Mouse (Mus musculus) kidney, embryonic 15.5 days (tissue): ENCODE data around the gene Ppef1. TPM values are rescaled to one million over a fixed set of nuclear protein-coding genes. Genes with fewer than 3 reads are reported as not detected.
"Not testable (repeated sequence)": the region's sequence is repeated elsewhere in the genome, so short reads cannot be mapped to it uniquely, and the experiment has no call there.

Experiments
- ATAC-seq: fragments of 200-750 bp; cut with Nextera tagmentation; replicated peaks from 2 replicates; pipeline ENCODE4 v1.8.0; 2017; ENCODE audit warnings: moderate TSS enrichment; ENCODE audit not compliant: low FRiP score
- H3K27ac ChIP-seq: fragments of 300-500 bp; sonication (generic); 2 replicates; pipeline ENCODE4 v1.5.1; 2015; ENCODE audit warnings: mild to moderate bottlenecking, inconsistent platforms
- H3K27me3 ChIP-seq: fragments of 300-500 bp; sonication (generic); 2 replicates; pipeline ENCODE4 v1.6.1; 2015; ENCODE audit warnings: inconsistent platforms
- H3K36me3 ChIP-seq: fragments of 300-500 bp; sonication (generic); 2 replicates; pipeline ENCODE4 v1.6.1; 2015; ENCODE audit warnings: inconsistent platforms
- H3K4me1 ChIP-seq: fragments of 300-500 bp; sonication (generic); 2 replicates; pipeline ENCODE4 v1.6.1; 2015; ENCODE audit warnings: inconsistent platforms
- H3K4me2 ChIP-seq: fragments of 300-500 bp; sonication (generic); 2 replicates; pipeline ENCODE4 v1.6.1; 2015; ENCODE audit warnings: moderate library complexity, mild to moderate bottlenecking, inconsistent platforms
- H3K4me3 ChIP-seq: fragments of 300-500 bp; sonication (generic); replicated peaks from 2 replicates; pipeline ENCODE4 v1.5.1; 2015; ENCODE audit warnings: mild to moderate bottlenecking, inconsistent platforms
- H3K9ac ChIP-seq: fragments of 300-500 bp; sonication (generic); 2 replicates; pipeline ENCODE4 v1.6.1; 2015; ENCODE audit warnings: mild to moderate bottlenecking, inconsistent platforms
- H3K9me3 ChIP-seq: fragments of 300-500 bp; sonication (generic); replicated peaks from 2 replicates; pipeline ENCODE4 v1.6.1; 2016; ENCODE audit warnings: inconsistent platforms
- WGBS: fragments of 180-500 bp; shearing (Covaris S2); methylation state at CpG from one replicate; pipeline ENCODE4 v1.1.7; 2015; ENCODE audit warnings: mixed read lengths; 5-methylcytosine and 5-hydroxymethylcytosine counted together
- polyA plus RNA-seq: library from polyadenylated mRNA; unstranded; fragments of >200 nt; fragmentation: Nextera tagmentation; extraction: Ambion mirVana; gene quantifications from 2 replicates; pipeline ENCODE4 v1.2.1, GENCODE M21; 2015

Ppef1 gene
- polyA plus RNA-seq: not detected in 2 replicates

GRCm38 (mm10) chrX:160735650-160736049 lies at the start of gene Ppef1:
Gene Ppef1, minus strand, starts transcription at chrX:160735765.
- no peaks in the 10 kb centered on the region for H3K9me3 ChIP-seq
- no peaks in the 10 kb centered on the region for H3K36me3 ChIP-seq
- no peaks in the 10 kb centered on the region for H3K4me1 ChIP-seq
- ATAC-seq: no peak
- WGBS: 80% methylated on average over 5 of the region's 5 CpGs
- no peak within 1 kb of the TSS for H3K9ac ChIP-seq
- H3K27ac ChIP-seq: no peak within 1 kb of the TSS
- no peak within 1 kb of the TSS for H3K4me2 ChIP-seq
- no peak within 1 kb of the TSS for H3K4me3 ChIP-seq
- peaks cover 24% of the 10 kb centered on the region for H3K27me3 ChIP-seq

- Histone ChIP-seq H3K27me3 (peaks cover 26% of the 10 kb centered on the region), H3K4me2 (no peak overlapping the region), H3K36me3 (no peaks in the 10 kb centered on the region), H3K27ac (no peak overlapping the region), H3K4me3 (no peak overlapping the region), H3K9me3 (no peaks in the 10 kb centered on the region), H3K4me1 (no peaks in the 10 kb centered on the region), H3K9ac (no peak overlapping the region)
- 79% methylated on average over 5 of the region's 5 CpGs for WGBS
- no peak for ATAC-seq
Observed at GRCm38 (mm10) chrX:160782276-160782675, 46.7 kb upstream of the Ppef1 start.

- H3K27ac ChIP-seq: no peak overlapping the region
- H3K9me3 ChIP-seq: no peaks in the 10 kb centered on the region
- H3K4me3 ChIP-seq: no peak overlapping the region
- ATAC-seq: no peak
- H3K27me3 ChIP-seq: peaks cover 53% of the 10 kb centered on the region
- H3K4me1 ChIP-seq: no peaks in the 10 kb centered on the region
- WGBS: 52% methylated on average over 1 of the region's 1 CpGs
- H3K4me2 ChIP-seq: no peak overlapping the region
- no peaks in the 10 kb centered on the region for H3K36me3 ChIP-seq
- no peak overlapping the region for H3K9ac ChIP-seq
Observed at GRCm38 (mm10) chrX:160773033-160773432, 37.5 kb upstream of the Ppef1 start.

GRCm38 (mm10) chrX:160769622-160770021 lies 34.1 kb upstream of the Ppef1 start:
- H3K4me3 ChIP-seq, ATAC-seq, H3K9me3 ChIP-seq, H3K4me2 ChIP-seq, H3K9ac ChIP-seq, H3K36me3 ChIP-seq, H3K27ac ChIP-seq, H3K4me1 ChIP-seq: not testable (repeated sequence)
- WGBS: 80% methylated on average over 5 of the region's 5 CpGs
- H3K27me3 ChIP-seq: peaks cover 50% of the 10 kb centered on the region

GRCm38 (mm10) chrX:160767713-160768112 lies 32.1 kb upstream of the Ppef1 start, which contains the start of gene Rs1:
Gene Rs1, plus strand, starts transcription at chrX:160768013.
- H3K4me2 ChIP-seq: peak within 1 kb of the TSS; percentile 45
- no peak within 1 kb of the TSS for H3K9ac ChIP-seq
- ATAC-seq: no peak
- H3K27ac ChIP-seq: no peak within 1 kb of the TSS
- H3K4me3 ChIP-seq: peak within 1 kb of the TSS; percentile 54
- WGBS: 78% methylated on average over 2 of the region's 2 CpGs
- no peaks in the 10 kb centered on the region for H3K4me1 ChIP-seq
- H3K27me3 ChIP-seq: peaks cover 47% of the 10 kb centered on the region
- H3K9me3 ChIP-seq: no peaks in the 10 kb centered on the region
- no peaks in the 10 kb centered on the region for H3K36me3 ChIP-seq

GRCm38 (mm10) chrX:160766233-160766616 lies 30.7 kb upstream of the Ppef1 start:
- Histone ChIP-seq H3K36me3 (no peaks in the 10 kb centered on the region), H3K4me3 (peak overlapping the region; percentile 54), H3K9ac (no peak overlapping the region), H3K27ac (no peak overlapping the region), H3K9me3 (no peaks in the 10 kb centered on the region), H3K4me2 (peak overlapping the region; percentile 45), H3K27me3 (peaks cover 34% of the 10 kb centered on the region), H3K4me1 (no peaks in the 10 kb centered on the region)
- ATAC-seq: peak; percentile 92
- WGBS: 22% methylated on average over 15 of the region's 15 CpGs

- Histone ChIP-seq H3K27me3 (peaks cover 28% of the 10 kb centered on the region), H3K4me2 (peak overlapping the region; percentile 45), H3K36me3 (no peaks in the 10 kb centered on the region), H3K4me1 (no peaks in the 10 kb centered on the region), H3K9me3 (no peaks in the 10 kb centered on the region), H3K27ac (no peak overlapping the region), H3K9ac (0 out of 2 replicates have a peak overlapping the region, but pooled peaks have one; percentile 17), H3K4me3 (peak overlapping the region; percentile 54)
- WGBS: 29% methylated on average over 30 of the region's 30 CpGs
- ATAC-seq: peak; percentile 96
Observed at GRCm38 (mm10) chrX:160765389-160766232, 30.0 kb upstream of the Ppef1 start.

GRCm38 (mm10) chrX:160750808-160751207 lies 15.2 kb upstream of the Ppef1 start:
- Histone ChIP-seq H3K9me3 (no peaks in the 10 kb centered on the region), H3K4me2 (no peak overlapping the region), H3K27ac (no peak overlapping the region), H3K4me3 (no peak overlapping the region), H3K27me3 (peaks cover 23% of the 10 kb centered on the region; the same call in 1 of the 2 replicates), H3K36me3 (no peaks in the 10 kb centered on the region), H3K9ac (no peak overlapping the region), H3K4me1 (no peaks in the 10 kb centered on the region)
- WGBS: 85% methylated on average over 8 of the region's 8 CpGs
- ATAC-seq: no peak

GRCm38 (mm10) chrX:160748653-160749052 lies 13.1 kb upstream of the Ppef1 start:
- H3K36me3 ChIP-seq: no peaks in the 10 kb centered on the region
- H3K9me3 ChIP-seq: no peaks in the 10 kb centered on the region
- H3K4me1 ChIP-seq: no peaks in the 10 kb centered on the region
- H3K4me2 ChIP-seq: no peak overlapping the region
- peaks cover 13% of the 10 kb centered on the region; the same call in 1 of the 2 replicates for H3K27me3 ChIP-seq
- ATAC-seq: no peak
- no peak overlapping the region for H3K9ac ChIP-seq
- H3K27ac ChIP-seq: no peak overlapping the region
- H3K4me3 ChIP-seq: no peak overlapping the region
- 81% methylated on average over 1 of the region's 1 CpGs for WGBS

GRCm38 (mm10) chrX:160745399-160745798 lies 9.8 kb upstream of the Ppef1 start:
- no peak for ATAC-seq
- Histone ChIP-seq H3K9ac (no peak overlapping the region), H3K27ac (no peak overlapping the region), H3K36me3 (no peaks in the 10 kb centered on the region), H3K9me3 (no peaks in the 10 kb centered on the region), H3K4me1 (no peaks in the 10 kb centered on the region), H3K27me3 (0 out of 2 replicates have a peak, but pooled peaks cover 15% of the 10 kb centered on the region), H3K4me3 (no peak overlapping the region), H3K4me2 (no peak overlapping the region)
- WGBS: 70% methylated on average over 1 of the region's 1 CpGs

GRCm38 (mm10) chrX:160699171-160699570 lies 36.4 kb downstream of the Ppef1 start:
- 36% methylated on average over 1 of the region's 1 CpGs for WGBS
- no peak for ATAC-seq
- H3K27ac ChIP-seq: no peak overlapping the region

GRCm38 (mm10) chrX:160691559-160691958 lies 44.0 kb downstream of the Ppef1 start:
- Histone ChIP-seq H3K4me2 (no peak overlapping the region), H3K27me3 (peaks cover 25% of the 10 kb centered on the region), H3K9me3 (no peaks in the 10 kb centered on the region), H3K36me3 (no peaks in the 10 kb centered on the region), H3K9ac (no peak overlapping the region), H3K4me1 (no peaks in the 10 kb centered on the region), H3K4me3 (no peak overlapping the region), H3K27ac (no peak overlapping the region)
- WGBS: 75% methylated on average over 3 of the region's 3 CpGs
- no peak for ATAC-seq

More at GRCm38 (mm10) chrX:160699171-160699570, 36.4 kb downstream of the Ppef1 start:
- no peaks in the 10 kb centered on the region for H3K9me3 ChIP-seq
- H3K4me3 ChIP-seq: no peak overlapping the region
- H3K9ac ChIP-seq: no peak overlapping the region
- no peak overlapping the region for H3K4me2 ChIP-seq
- peaks cover 46% of the 10 kb centered on the region for H3K27me3 ChIP-seq
- no peaks in the 10 kb centered on the region for H3K36me3 ChIP-seq
- H3K4me1 ChIP-seq: no peaks in the 10 kb centered on the region
